Mouse (Mus musculus) adrenal gland, postnatal 14 days (tissue): ENCODE data around the gene Adh5. TPM values are rescaled to one million over a fixed set of nuclear protein-coding genes. Genes with fewer than 3 reads are reported as not detected.
A peak's percentile ranks its signal among the peaks of the same experiment; 100 is the strongest.

ENCODE experiments used
- DNase-seq: peaks from one replicate; pipeline ENCODE4 v3.0.0; 2021; ENCODE audit warnings: mixed read lengths
- long read RNA-seq, 2 experiments: library from polyadenylated mRNA; stranded (forward); transcript quantifications; one replicate each; pipeline ENCODE4 v2.0.0; 2021
- total RNA-seq: library from RNA; stranded (reverse); gene quantifications from 2 replicates; pipeline ENCODE4 v1.2.3, GENCODE M21; 2021

The Adh5 gene
- 180 and 201 TPM in 2 replicates for total RNA-seq
- long read RNA-seq, experiment 1, transcript Adh5-201 (9 exons, 1,604 nt) = major isoform, 192 of 251 reads
- long read RNA-seq, experiment 1, partial matches to known transcripts = 50 of 251 reads
- long read RNA-seq, experiment 1, other reads (novel, unspliced or antisense) = 6 of 251 reads
- long read RNA-seq, experiment 2, transcript Adh5-201 (9 exons, 1,604 nt) = major isoform, 139 of 186 reads
- long read RNA-seq, experiment 2, partial matches to known transcripts = 40 of 186 reads
- long read RNA-seq, experiment 2, other reads (novel, unspliced or antisense) = 4 of 186 reads

- DNase-seq = peak; percentile 97
Measured at GRCm38 (mm10) chr3:138442612-138443464, at the start of gene Adh5. TSS of gene Adh5 (plus strand) at chr3:138443093.

DNA sequence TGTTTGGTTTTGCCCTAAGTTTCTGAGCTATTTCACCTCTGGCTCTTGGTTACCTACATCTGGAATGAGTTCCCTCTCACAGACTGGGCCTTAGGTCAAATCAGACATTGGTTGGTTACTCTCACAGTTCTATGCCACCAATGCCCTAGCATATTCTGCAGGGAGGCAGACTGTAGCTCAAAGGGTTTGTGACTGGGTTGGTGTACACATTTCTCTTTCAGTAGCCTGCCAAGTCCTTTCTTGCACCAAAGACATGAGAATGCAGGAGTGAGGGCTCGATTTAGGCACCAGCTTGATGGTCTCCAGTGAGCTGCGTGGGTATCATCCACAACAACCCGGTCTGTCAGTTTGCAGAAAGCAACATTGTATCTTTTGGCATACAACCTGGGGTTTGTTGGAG, 38.0 kb upstream of the Adh5 start:
- DNase-seq = no peak

GRCm38 (mm10) chr3:138405341-138405740, 37.6 kb upstream of the Adh5 start:
- DNase-seq = peak; percentile 67

DNA sequence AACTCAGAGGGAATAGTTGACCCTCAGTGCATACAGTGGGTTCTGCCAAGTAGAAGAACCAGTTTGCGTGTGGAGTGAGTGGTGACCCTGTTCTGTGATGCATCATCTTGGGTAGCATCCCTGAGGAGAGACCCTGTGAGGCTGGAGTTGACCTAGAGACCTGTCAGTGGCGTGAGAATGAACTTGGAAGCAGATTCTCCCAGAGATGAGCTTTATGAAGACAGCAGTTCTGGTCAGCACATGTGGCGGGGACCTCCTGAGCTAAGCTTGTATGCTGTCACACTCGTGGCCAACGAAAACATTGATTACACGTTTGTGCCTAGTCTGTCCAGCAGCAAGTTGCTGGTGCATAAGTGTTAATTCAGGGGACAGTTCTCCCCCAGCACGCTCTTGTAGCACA, 37.1 kb upstream of the Adh5 start:
- DNase-seq = no peak

- peak; percentile 61 for DNase-seq
Measured at GRCm38 (mm10) chr3:138407920-138408319, 35.0 kb upstream of the Adh5 start.

- DNase-seq = no peak
Measured at GRCm38 (mm10) chr3:138409585-138409984, 33.3 kb upstream of the Adh5 start.

DNA sequence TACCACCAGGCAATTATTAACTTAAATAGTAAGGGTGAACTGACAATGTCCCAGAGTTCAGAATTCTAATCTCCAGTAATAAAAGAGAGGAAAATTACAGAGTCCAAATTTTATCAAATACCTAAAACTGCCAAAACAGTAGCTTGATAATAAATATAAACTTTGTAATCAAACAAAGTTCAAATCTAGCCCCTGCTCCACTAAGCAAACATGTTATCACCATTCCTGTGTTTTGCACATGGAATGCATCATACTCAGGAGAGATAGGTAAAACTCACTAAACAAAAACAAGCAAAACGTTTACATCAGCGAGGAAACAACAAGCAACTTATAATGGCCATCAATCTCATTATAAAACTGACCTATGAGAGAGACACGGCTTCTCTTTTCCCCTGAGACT, 32.7 kb upstream of the Adh5 start:
- no peak for DNase-seq

DNA sequence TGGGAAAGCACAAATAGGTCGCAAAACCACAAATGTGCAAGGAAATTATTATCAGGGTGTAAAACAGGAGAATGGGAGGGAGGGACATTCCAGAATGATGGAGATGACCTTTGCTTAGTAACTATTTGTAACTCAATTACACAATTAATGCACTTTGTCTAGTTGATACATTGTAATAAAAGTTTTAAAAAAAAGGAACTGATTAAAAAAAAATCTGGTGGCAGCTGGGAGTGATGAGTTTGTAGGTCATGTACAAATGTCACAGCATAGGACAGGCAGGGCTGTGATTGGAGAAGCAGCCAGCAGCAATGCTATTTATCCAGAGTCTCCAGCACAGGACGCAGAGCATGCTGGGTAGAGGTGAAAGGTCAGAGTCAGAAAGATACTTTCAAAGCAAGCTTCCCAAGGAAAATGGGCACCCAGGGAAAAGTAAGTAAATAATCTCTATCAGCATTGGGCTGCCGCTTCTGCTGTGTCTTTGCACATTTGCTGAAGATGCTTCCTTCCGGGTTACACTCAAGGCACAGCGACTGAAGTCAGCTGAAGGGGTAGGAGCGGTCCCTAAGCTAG, 27.7 kb upstream of the Adh5 start, which contains the start of gene Adh4:
Gene Adh4 (plus strand): TSS at position 346 of the 570 bp plus-strand sequence.
- DNase-seq = no peak

DNA sequence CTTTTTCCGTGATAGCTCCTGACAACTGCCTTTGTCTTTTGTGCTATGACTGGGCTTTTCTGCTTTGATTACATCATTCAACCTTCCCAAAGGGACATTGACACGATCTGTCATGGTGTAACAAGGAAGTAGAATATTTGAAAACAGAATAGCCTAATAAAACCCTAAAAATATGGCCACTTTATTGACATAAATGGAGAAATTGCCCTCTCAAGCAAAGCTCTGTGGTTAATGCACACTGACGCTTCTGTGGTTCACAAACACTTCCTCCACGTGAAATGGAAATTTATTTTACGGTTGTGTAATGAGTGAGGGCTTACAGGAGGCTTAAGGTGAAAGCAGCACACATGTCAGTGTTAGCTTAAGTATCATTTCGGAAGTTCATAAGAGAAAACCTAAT, 23.5 kb upstream of the Adh5 start:
- no peak for DNase-seq

DNA sequence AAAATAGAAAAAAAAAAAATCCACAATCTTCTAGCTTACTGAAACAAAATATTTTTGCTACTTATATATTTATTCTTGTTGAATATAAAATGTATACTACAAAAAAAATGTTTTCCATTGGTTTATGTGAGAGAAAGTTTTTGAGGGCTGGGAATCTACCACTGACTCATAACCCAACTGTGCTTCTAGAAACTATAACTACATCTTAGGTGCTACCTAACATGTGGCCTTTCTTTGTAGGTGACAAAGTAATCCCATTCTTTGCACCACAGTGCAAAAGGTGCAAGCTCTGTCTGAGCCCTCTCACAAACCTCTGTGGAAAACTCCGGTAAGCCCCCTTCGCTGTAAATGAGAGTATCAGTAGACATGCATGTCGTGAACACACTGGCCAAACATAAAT, 22.5 kb upstream of the Adh5 start:
- DNase-seq = no peak

DNA sequence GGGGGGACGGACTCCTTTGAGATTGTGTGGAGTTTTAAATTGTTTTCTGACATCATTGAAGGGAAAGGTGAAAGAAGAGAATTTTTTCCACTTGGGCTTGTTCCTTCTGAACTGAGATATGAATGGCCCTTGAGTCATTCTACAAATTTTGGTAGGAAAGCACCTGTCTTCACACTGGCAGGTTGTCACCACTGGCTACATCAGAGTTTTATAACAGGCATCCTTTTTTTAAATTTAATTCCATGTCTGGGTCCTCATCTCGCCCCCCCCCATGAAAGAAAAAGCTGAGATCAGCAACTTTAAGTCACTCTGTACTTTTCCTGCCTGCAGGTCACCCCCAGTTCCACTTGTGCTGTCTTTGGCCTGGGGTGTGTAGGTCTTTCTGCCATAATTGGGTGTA, 19.2 kb upstream of the Adh5 start:
- no peak for DNase-seq

DNA sequence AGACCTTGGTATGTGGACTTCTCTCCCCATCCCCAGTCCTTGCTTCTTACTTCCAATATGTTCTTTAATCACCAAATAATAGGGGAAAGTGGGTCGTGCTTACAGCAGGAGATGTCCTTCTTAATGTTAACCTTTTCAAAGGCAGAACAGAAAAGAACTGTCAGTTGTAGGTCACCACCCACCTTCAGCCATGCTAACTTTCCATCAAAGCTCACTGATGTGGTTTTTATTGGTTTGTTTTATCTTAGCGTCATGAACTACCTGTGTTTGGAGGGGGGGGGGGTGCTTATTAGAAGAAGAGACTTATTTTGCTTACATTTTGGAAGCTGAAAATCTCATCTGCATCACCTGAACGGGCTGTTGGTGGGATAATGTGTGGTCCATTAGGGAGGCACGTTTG, 18.6 kb upstream of the Adh5 start:
- DNase-seq = no peak

GRCm38 (mm10) chr3:138430360-138430976, 12.4 kb upstream of the Adh5 start:
- DNase-seq = no peak

- DNase-seq = no peak
Measured at GRCm38 (mm10) chr3:138431835-138432234, 11.1 kb upstream of the Adh5 start.

- no peak for DNase-seq
Measured at GRCm38 (mm10) chr3:138438716-138439115, 4.2 kb upstream of the Adh5 start.

GRCm38 (mm10) chr3:138442203-138442602, 690 bp upstream of the Adh5 start:
- no peak for DNase-seq

DNA sequence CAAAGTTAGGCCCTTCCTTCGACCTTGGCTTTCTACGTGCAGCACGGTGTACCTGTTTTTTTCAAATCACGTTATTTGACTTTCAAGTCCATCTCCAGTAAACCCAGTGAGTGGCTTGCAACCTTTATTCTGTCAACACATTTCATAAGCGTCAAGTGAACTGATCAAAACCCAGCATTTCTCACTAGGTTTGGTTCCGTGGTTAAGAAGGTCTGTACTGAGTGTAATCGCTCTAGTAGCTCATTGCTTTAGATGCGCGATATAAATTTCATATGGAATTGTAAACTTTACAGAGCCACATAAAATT, 525 bp downstream of the Adh5 start:
- DNase-seq = no peak

GRCm38 (mm10) chr3:138448077-138448860, 5.4 kb downstream of the Adh5 start:
- no peak for DNase-seq

DNA sequence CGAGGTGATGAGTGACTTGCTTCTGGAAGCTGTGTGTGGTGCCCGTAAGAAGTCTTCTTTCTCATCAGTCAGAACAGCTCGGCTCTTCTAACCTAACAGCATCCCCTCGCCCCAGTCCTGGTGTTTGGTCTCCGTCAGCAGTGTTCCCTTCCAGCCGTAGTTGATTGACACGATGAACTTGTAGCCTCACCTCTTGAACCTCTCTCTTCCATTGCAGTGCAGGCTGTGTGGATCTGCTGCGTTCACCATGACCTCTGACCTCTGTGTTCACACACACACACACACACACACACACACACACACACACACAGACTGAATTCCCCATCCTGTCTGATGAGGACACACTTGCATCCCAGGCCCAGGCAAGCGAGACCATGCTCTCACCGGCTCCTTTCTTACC, 9.3 kb downstream of the Adh5 start:
- DNase-seq = no peak

DNA sequence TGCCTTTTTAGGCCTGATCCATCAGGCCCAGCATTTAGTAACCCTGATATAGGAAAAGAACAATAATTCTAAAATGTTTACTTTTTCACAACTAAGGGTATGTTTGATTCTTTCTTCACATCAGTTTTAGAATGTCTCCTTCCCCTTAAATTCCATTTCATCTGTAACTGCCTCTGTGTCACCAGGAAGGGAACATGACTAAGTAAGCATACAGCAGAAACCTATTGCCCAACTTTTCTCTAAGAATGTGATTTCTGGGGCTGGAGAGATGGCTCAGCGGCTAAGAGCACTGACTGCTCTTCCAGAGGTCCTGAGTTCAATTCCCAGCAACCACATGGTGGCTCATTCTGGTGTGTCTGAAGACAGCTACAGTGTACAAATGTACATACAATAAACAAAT, 11.3 kb downstream of the Adh5 start:
- no peak for DNase-seq

GRCm38 (mm10) chr3:138454711-138455435, 12.0 kb downstream of the Adh5 start:
- no peak for DNase-seq

DNA sequence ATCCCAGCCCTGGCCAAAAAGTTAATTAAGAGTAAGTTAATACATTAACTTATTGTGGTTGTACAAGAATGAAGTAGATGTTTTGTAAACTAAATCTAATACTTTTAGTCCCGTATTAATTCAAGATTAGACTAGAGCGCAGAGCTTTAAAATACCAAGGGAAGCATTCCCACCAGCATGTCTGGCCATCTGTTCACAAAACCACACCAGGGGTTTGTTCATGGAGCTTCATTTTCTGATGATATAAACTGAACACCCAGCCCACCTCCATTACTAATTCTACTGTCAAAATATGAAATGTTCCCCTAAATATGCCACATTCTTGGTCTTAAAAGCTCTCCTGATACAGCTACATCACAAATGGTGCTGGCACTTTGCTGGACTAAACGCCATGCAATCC, 15.5 kb downstream of the Adh5 start:
- DNase-seq = no peak
